Mouse (Mus musculus): ENCODE measurements around the gene Vkorc1l1. TPM values are rescaled to one million over a fixed set of nuclear protein-coding genes. Genes with fewer than 3 reads are reported as not detected.
"Not testable (repeated sequence)": the region's sequence is repeated elsewhere in the genome, so short reads cannot be mapped to it uniquely, and the experiment has no call there.

The Vkorc1l1 gene
- 10 to 100 TPM; 44.9 to 50.8 TPM for total RNA-seq (2021)
- long read RNA-seq, experiment 1, full-length matches to known transcripts = 32 of 44 reads
- long read RNA-seq, experiment 1, partial matches to known transcripts = 0 of 44 reads
- long read RNA-seq, experiment 1, other reads (novel, unspliced or antisense) = 12 of 44 reads
- long read RNA-seq, experiment 2, full-length matches to known transcripts = 32 of 38 reads
- long read RNA-seq, experiment 2, partial matches to known transcripts = 0 of 38 reads
- long read RNA-seq, experiment 2, other reads (novel, unspliced or antisense) = 6 of 38 reads

DNA sequence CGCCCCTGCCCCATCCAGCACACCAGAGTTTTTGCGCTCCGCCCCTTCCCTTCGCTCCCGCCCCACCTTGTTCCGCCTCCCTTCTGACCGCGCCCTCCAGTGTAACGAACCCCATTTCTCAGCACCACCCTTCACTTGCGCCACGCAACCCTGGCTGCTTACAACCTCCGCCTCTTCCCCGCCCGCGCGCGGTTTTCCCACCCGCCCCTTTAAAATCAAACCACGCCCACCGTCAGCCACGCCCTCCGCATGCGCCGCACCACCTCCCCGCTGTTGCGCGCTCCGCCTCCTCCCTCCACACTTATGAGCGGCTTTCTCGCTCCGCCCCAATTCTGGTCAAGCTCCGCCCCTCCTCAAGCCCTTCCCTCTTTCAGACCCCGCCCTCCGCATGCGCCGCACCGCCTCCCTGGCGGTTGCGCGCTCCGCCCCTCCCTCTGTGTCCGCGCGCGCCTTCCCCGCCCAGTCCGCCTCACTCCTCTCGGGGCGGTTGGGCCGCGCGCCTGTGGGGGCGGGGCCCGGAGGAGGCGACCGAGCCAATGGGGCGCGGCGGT lies at the start of gene Vkorc1l1:
Gene Vkorc1l1 (plus strand): TSS at position 476 of the 551 bp plus-strand sequence.
- peak; percentile 97 to 98 for DNase-seq (ENCODE audit: low spot score in 2 of 2)

DNA sequence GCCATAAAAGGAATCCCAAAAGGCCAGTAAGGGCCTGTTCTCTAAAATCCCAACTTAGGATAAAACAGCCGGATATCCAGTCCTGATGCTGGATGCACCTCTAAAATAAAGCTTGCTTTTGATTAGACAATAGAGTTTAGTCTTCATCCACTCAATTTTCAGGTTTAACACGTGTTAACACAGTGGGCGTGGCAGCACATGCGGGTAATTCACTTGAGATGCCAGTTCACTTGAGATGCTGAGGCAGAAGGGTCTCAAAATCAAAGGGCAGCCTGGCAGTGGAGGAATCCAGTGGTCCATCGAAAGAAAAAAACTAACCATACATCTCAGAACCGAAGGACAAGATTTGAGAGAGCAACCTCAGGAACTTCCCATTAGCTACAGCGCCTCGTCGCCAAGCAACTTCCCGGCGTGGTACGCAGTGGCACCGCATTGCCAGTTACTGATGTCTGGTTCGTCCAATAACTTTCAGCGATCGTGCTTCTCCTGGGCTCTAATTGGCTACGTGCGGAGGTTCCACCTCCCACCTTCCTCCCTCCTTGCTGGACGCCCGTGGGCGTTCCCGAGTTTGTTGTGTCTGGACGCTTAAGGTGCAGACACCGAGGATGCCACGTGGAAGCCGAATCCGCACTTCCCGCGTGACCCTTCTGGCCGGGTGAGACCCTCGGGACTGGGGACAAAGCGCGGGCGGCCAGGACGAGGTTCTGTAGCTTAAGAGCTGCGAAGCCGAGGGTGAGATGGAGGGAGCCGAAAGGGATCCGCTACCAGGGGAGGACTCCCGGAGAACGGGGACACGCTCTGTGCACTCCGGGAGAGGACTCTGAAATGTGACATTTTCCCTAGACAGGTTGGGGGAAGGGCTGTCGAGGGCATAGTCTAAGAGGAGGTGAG lies 46.3 kb upstream of the Vkorc1l1 start, which contains the start of gene Zbed5:
Gene Zbed5 (plus strand): TSS at position 526 of the 891 bp plus-strand sequence.
- DNase-seq (ENCODE audit: low spot score in 2 of 2) = peak; percentile 85 to 90

DNA sequence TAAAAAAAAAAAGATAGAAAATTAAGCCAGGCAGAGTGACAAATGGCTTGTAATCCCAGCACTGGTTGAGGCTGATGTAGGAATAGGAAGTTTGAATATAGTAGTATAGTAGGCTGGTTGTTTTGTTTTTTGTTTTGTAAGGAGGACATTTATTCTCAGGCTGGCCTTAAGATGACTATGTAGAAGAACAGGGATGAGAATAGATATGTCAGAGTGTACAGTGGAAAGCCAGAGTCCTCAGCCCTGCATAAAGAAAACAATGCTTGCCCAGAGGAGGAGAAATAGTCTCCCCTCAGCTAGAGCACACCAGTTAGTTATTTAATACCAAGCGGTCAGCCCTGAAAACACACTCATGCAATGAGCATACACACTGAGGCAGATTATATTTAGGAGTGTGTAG lies 43.3 kb upstream of the Vkorc1l1 start, which contains the start of gene Phkg1:
Gene Phkg1 (minus strand): TSS at position 101 of the 400 bp plus-strand sequence.
- no peak for DNase-seq (ENCODE audit: low spot score in 2 of 2)

DNA sequence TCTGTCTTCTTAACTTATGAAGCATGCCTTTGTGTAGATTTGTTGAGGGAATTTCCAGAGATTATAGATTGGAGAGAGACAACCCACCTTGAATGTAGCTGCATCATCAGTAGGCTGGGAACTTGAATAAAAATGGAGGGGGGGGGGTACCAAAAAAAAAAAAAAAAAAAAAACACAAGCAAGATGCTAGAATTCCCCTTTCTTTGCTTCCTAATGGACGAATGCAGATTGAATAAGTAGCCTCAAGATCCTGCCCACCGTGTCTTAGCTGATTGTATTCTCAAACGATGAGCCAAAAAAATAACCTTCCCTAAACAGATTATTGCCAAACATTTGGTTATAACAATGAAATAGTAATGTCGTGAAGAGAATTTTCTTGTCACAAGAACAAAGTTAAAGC lies 34.0 kb upstream of the Vkorc1l1 start:
- DNase-seq (ENCODE audit: low spot score in 2 of 2) = no peak

DNA sequence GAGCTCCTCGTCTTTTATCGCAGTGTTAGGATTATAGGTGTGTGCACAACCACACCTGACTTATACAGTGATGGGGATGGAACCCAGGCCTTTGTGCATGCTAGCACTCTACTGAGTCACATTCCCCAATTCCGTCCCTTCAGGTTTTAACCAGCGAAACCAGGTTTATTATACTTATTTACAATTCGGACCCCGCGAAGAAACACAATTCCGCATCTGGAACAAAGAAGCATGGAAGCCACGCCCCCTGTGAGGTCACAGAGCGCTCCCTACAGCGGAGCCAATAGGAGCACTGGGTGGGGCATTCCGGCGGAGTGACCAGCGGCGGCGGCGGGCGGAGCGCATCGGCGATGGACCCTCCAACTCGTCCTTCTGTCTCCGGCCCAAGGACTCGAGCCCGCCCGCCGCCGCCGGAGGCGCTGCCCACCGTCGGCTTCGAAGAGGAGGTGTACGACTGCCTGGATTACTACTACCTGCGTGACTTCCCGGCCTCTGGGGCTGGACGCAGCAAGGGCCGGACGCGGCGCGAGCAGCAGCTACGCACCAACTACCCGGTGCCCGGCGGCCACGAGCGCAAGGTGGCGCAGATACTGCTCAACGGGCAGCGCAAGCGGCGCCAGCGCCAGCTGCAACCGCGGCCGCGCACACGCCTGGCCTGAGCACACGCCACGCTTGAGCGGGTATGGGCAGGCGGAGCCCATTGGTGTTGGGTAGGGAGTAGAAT lies 33.4 kb upstream of the Vkorc1l1 start, which contains the start of gene Nupr1l:
Gene Nupr1l (plus strand): TSS at position 299 of the 724 bp plus-strand sequence.
- DNase-seq (ENCODE audit: low spot score in 2 of 2) = peak; percentile 90 to 91

DNA sequence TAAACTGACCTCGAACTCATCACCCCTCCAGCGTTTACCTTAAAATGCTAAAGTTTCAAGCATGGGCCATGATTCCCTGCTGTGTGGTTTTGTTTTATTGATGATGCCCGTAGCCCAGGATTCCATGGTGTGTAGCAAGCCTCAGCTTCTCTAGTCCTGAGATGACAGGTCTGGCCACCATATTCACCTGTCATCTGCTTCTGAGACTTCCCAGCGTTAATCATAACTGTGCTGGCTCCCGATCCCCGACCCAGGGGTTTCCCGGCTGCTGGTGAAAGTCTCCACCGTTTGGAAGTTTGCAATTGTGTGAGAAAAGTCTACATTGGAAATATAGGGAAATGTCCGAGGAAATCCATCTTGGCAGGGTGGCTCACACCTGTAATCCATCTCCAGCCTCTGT lies 32.6 kb upstream of the Vkorc1l1 start:
- no peak for DNase-seq (ENCODE audit: low spot score in 2 of 2)

DNA sequence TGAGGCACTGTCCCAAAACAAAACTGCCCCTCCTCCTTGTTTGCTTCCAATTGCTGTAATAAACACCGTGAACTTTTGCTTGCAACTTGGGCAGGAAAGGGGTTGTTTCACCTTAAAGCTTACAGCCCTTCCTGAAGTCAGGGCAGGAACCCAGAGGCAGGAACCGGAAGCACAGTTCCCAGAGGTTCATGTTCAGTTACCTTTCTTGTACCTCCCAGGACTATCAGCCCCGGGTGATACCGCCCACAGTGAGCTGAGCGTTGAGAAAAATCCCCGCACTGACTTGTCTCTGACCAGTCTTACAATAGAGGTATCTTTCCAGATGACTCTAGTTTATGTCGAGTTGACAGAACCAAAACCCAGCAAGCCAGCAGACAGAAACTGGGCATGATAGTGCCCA lies 32.2 kb upstream of the Vkorc1l1 start:
- no peak for DNase-seq (ENCODE audit: low spot score in 2 of 2)

DNA sequence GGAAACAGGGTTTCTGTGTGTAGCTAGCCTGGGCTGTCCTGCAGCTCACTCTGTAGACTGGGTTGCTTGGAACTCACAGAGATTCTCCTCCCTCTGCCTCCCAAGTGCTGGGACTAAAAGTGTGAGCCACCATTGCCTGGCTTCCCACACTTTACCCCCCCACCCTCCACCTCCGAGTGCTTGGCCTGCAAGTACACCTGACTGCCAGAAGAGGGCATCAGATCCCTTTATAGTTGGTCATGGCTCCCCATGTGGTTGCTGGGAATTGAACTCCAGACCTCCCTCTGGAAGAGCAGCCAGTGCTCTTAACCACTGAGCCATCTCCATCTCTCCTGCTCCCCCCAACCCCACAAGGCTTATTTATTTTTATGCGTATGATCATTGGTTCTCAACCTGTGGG lies 27.7 kb upstream of the Vkorc1l1 start:
- no peak for DNase-seq (ENCODE audit: low spot score in 2 of 2)

DNA sequence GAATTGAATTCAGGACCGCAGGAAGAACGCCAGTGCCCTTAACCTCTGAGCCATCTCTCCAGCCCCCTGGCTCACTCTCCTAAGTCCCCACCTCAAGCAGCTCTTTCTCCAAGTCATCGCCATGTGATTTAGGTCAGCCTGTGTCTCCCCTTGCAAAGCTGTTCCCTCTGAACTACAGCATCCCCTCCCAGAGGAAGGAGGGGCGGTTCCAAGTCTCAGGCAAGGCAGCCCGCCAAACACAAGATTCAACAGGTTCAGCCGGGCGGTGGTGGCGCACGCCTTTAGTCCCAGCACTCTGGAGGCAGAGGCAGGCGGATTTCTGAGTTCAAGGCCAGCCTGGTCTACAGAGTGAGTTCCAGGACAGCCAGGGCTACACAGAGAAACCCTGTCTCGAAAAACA lies 26.3 kb upstream of the Vkorc1l1 start:
- not testable (repeated sequence) for DNase-seq (ENCODE audit: low spot score in 2 of 2)

DNA sequence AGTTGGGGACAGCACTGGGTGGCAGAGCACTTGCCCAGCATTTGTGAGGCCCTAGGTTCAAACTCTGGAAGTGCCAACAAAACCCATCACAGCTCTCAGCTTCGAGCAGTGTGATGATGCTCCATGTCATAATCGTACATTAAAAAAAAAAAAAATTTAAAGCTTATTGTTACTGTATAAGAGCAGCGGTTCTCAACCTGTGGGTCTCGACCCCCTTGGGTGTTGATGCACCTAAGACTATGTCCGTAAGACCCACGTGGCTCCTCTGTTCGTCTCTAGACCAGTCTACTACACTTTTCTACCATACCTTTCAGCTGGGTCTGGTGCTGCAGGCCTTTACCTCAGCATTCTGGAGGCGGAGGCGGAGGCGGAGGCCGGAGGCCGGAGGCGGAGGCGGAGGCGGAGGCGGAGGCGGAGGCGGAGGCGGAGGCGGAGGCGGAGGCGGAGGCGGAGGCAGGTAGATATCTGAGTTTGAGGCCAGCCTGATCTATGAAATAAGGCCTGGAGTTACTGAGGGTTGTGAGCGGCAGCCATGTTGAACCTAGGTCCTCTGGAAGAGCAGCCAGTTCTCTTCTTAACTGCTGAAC lies 23.6 kb upstream of the Vkorc1l1 start:
- no peak for DNase-seq (ENCODE audit: low spot score in 2 of 2)

DNA sequence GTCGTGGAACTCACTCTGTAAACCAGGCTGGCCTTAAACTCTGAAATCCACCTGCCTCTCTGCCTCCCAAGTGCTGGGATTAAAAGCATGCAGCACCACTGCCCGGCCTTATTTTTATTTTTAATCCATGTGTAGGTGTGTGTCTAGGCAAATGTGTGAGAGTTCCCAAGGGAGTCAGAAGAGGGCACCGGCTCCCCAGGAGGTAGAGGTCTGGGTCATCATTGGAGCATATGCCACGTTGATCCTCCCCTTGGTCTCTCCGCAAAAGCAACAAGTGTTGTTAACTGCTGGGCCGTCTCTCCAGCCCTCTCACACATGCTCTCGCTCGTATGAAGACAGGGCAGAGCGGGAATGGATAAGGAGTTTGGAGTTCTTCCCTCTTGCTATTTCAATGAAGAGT lies 23.0 kb upstream of the Vkorc1l1 start:
- DNase-seq (ENCODE audit: low spot score in 2 of 2) = no peak

DNA sequence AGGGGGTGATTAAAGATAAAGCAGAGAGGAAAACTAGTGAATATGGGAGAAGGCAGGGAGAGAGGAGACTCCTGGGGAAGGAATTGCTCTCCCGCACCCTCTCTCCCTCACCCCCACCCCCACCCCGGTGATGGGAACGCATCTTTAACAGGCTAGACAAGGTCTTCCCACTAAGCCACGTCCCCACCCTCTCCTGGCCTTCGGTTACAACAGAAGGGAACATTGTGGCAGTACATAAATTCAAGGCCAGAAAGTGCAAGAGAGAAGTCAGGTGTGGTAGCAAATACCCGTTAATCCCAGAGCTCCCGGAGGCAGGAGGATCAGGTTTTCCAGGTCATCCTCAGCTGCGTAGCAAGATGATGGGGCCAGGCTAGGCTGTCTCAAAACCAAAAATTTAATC lies 22.4 kb upstream of the Vkorc1l1 start:
- DNase-seq (ENCODE audit: low spot score in 2 of 2) = no peak

DNA sequence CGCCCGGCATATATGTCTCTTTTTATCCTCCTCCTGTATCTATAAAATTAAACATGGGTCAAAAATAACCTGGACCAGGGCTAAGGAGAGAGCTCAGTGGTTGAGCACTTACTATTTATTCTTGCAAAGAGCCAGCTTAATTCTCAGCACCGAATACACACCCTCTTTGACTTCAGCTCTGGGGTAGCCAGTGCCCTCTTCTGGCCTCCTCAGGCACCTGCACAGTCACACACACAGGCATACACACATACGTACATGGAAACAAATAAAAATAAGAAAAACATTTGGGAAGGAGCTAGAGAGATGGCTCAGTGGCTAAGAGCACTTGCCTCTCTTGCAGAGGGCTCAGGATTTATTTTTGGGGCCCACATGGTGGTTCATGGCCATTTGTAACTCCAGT lies 19.8 kb upstream of the Vkorc1l1 start:
- DNase-seq (ENCODE audit: low spot score in 2 of 2) = no peak

DNA sequence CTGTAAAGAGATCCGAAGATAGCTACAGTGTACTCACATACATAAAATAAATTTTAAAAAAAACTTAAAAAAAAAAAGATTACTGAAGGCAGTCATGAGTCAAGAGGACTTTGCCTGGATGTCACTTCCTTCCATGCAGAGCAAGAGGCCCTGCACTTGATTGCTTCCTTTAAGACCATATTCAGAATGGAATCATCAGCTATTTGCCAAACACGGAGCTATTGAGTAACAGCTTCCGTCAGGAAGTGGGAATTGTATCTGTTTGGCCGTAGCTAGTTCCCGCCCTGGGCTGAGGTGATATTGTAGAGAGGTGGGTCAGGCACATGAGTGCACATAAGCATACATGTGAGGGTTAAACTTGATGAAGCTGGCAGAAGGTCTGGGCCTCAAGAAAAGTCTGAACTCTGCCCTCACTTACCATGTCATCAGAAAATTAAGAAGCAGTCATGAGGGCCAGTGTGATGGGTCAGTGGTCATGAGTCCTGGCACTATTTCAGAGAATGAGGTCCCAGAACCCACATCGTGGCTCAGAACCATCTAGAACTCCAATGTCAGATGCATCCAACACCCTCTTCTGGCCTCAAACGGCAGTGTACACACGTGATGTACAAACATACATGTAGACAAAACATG lies 16.8 kb upstream of the Vkorc1l1 start:
- no peak for DNase-seq (ENCODE audit: low spot score in 2 of 2)

DNA sequence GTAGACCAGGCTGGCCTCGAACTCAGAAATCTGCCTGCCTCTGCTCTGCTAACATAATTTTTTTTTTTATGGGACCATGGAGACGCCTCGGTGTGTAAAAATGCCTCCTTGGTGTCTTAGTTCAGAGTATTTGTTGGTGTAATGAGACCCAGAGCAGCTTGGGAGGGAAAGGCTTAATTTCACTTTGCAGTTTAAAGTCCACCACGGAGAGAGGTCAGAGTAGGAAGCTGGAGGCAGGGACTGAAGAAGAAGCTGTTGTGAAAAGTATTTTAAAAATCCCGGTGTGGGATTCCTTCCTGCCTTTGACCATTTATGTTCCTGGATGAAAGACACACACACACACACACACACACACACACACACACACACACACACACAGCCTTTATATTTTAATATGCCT lies 15.8 kb upstream of the Vkorc1l1 start:
- no peak for DNase-seq (ENCODE audit: low spot score in 2 of 2)

DNA sequence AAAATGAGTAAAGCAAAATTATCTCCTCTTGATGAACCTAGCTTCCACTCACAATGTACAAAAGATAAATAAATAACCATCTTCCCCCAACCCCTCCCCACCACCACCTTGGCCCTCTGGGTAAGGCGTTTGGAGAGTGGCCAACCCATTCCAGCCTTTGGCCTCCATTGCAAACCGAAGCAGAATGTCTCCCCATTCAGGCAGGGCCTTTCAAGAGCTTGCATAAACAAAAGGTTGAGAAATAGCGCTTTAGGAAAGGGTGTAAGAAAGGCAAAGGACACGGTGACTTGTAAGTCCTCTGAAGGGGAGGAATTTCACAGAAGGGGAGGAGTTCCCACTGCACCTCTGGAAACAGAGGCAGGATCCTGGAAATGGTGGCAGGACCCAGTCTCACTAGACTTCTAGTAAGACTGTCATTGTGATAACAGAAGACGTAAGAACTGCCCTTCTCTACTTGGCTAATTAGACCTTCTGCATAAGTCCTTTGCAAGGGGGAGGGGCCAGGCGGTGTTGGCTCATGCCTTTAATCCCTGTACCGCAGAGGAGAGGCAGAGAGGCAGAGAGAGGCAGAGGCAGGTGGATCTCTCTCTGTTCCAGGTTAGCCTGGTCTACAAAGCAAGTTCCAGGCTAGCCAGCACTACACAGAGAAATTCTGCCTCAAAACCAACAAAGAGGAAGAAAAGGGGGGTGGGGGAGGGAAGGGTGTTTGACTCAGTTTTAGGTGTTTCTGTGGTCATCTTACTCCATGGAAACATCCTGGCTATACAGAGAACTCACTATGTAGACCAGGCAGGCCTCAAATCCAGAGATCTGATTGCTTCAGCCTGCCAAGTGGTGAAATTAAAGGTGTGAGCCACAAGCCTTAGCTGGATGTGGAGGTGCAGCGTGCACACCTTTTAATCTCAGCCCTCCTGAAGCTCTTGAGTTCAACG lies 11.6 kb upstream of the Vkorc1l1 start:
- DNase-seq (ENCODE audit: low spot score in 2 of 2) = no peak

DNA sequence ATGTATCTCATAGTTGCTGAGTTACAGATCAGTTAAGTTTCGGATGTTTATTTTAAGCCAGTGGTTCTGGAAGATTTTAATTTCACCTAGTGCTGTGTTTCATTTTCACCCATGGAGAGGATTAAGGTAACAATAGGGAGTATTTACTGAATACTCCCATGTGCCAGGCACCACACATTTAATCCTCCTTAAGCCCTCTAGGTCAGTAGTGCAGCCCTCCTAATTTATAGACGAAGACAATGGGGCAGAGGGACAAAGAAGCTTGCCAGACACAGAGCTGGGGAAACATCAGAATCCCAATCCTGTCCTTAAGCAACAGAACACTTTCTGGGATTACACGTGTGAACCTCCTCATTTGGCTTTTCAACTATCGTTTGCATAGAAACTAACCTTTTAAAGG lies 4.8 kb upstream of the Vkorc1l1 start:
- DNase-seq (ENCODE audit: low spot score in 2 of 2) = no peak

DNA sequence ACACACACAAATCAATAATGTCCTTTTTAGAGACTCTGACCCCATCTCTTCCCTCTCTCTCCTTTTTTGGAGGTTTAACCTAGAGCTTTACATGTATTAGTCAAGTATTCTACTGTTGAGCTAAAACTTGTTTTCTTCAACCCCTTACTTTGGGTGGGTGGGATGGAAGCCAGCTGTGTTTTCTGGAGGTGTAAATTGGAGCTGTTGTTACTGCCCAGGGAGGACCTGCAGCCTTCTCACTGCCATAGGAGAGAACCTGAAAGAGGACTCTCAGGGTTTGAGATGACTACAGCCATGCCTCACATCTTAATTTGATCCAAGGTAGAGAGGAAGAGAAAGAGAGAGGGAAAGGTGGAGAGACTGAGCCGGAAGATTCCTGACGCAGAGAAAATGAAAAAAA lies 1.5 kb upstream of the Vkorc1l1 start:
- no peak for DNase-seq (ENCODE audit: low spot score in 2 of 2)
